Mouse (Mus musculus) MEL (cell line): ENCODE results near the gene Wasf2.

ENCODE experiments used
- CTCF ChIP-seq, 3 experiments: IDR thresholded peaks in 2 of 3; conservative IDR thresholded peaks in 1 of 3; 2 replicates each; pipeline ENCODE4 v1.5.1; 2011 to 2012; ENCODE audit warnings: low read length in 3 of 3, low read depth in 2 of 3, mild to moderate bottlenecking in 2 of 3, improper control_type of control experiment in 1 of 3, inconsistent platforms in 1 of 3, mixed read lengths in 1 of 3, moderate library complexity in 1 of 3; ENCODE audit not compliant: control insufficient read depth in 1 of 3, insufficient read depth in 1 of 3, poor library complexity in 1 of 3, severe bottlenecking in 1 of 3
- HCFC1 ChIP-seq: IDR thresholded peaks from 2 replicates; pipeline ENCODE4 v1.6.1; 2012; ENCODE audit warnings: low read depth, mild to moderate bottlenecking, inconsistent platforms, low read length, improper control_type of control experiment, moderate library complexity
- JUND ChIP-seq: IDR thresholded peaks from 2 replicates; pipeline ENCODE4 v1.6.1; 2011; ENCODE audit warnings: low read depth, mild to moderate bottlenecking, improper control_type of control experiment, low read length
- POLR2A ChIP-seq, 2 experiments: IDR thresholded peaks; 2 replicates each; pipeline ENCODE4 v1.6.1; 2011 to 2012; ENCODE audit warnings: low read length in 2 of 2, mild to moderate bottlenecking in 2 of 2, control low read depth in 1 of 2, improper control_type of control experiment in 1 of 2, low read depth in 1 of 2, moderate library complexity in 1 of 2; ENCODE audit not compliant: control insufficient read depth in 1 of 2, insufficient read depth in 1 of 2, poor library complexity in 1 of 2
- POLR2AphosphoS5 ChIP-seq: IDR thresholded peaks from 2 replicates; pipeline ENCODE4 v1.6.1; 2012; ENCODE audit warnings: low read depth, borderline replicate concordance, mild to moderate bottlenecking, inconsistent platforms, low read length, moderate library complexity, mixed read lengths
- SMC3 ChIP-seq: IDR thresholded peaks from 2 replicates; pipeline ENCODE4 v1.6.1; 2011; ENCODE audit warnings: low read depth, low read length, improper control_type of control experiment
- TBP ChIP-seq: IDR thresholded peaks from 2 replicates; pipeline ENCODE4 v1.8.0; 2011; ENCODE audit warnings: low read depth, low read length, improper control_type of control experiment
- UBTF ChIP-seq: IDR thresholded peaks from 2 replicates; pipeline ENCODE4 v1.6.1; 2012; ENCODE audit warnings: low read depth, mild to moderate bottlenecking, inconsistent platforms, low read length, improper control_type of control experiment, moderate library complexity, borderline replicate concordance; ENCODE audit not compliant: insufficient read depth
- ZKSCAN1 ChIP-seq: IDR thresholded peaks from 2 replicates; pipeline ENCODE4 v1.6.1; 2012; ENCODE audit warnings: low read depth, mild to moderate bottlenecking, inconsistent platforms, low read length, improper control_type of control experiment, moderate library complexity

DNA sequence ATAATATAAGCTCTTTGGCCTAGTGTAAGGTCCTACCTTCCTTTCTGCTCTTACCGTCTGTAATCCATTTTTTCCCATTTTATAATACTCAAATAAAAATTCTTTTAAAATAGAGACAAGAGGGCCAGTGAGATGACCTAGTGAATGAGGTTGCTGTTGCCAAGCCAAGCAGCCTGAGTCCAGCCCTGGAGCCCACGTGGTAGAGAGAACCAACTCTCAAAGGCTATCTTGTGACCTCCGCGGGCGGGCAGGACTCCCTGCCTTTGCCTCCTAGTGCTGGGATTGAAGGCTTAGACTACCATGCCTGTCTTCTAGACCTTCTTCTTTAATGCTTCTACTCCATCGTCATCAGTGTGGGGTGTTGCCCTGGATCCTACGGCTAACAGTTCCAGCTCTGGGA lies 49.0 kb downstream of the Wasf2 start:
- TF ChIP-seq SMC3, result no peak
- TF ChIP-seq HCFC1, result no peak
- no peak for TF ChIP-seq UBTF
- no peak for TF ChIP-seq POLR2A (IDR thresholded peaks at IDR 0.05; ENCODE audit: control insufficient read depth in 1 of 2, insufficient read depth in 1 of 2, low read depth in 1 of 2, low read length in 2 of 2, poor library complexity in 1 of 2)
- no peak for TF ChIP-seq CTCF (IDR thresholded peaks at IDR 0.05 in 2 of 3, conservative IDR thresholded peaks at IDR 0.05 in 1 of 3; ENCODE audit: control insufficient read depth in 1 of 3, insufficient read depth in 1 of 3, low read depth in 2 of 3, low read length in 3 of 3, poor library complexity in 1 of 3, severe bottlenecking in 1 of 3)
- no peak for TF ChIP-seq TBP
- TF ChIP-seq POLR2AphosphoS5, result no peak
- TF ChIP-seq JUND, result no peak
- TF ChIP-seq ZKSCAN1, result no peak
